Mouse (Mus musculus): ENCODE results near the gene Card19. TPM values are rescaled to one million over a fixed set of nuclear protein-coding genes. Genes with fewer than 3 reads are reported as not detected.

The Card19 gene
- polyA plus RNA-seq, 1 experiment from 2014 or later, result 82.2 TPM

GRCm38 (mm10) chr13:49212711-49213500 is 2.9 kb downstream of the Card19 start:
- Histone ChIP-seq H3K9me3 (replicated peaks) (no peaks in the 10 kb centered on the region), H3K4me3 (replicated peaks) (no peak overlapping the region), H3K9ac (no peak overlapping the region), H3K27ac (replicated peaks) (no peak overlapping the region), H3K27me3 (no peaks in the 10 kb centered on the region), H3K4me2 (replicated peaks) (no peak overlapping the region), H3K4me1 (peaks cover 44% of the 10 kb centered on the region), H3K36me3 (no peaks in the 10 kb centered on the region)
- ATAC-seq (ENCODE audit: insufficient number of reproducible peaks, low FRiP score, low TSS enrichment, low read depth), result no peak
- WGBS, result 81% methylated on average over 4 of the region's 4 CpGs

DNA sequence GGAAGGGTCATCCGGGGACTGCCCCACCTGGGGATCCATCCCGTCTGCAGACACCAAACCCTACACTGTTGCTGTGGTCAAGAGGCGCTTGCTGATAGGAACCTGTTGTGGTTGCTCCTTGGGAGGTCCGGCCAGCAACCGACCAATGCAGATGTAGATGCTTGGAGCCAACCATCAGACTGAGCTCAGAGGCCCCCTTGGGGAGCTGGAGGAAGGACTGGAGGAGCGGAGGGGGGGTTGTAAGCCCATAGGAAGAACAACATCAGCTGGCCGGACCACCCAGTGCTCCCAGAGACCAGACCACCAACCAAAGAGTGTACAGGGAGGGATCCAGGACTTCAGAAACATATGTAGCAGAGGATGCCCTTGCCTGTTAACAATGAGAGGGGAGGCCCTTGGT is 6.5 kb downstream of the Card19 start:
- WGBS, result 57% methylated on average over 7 of the region's 7 CpGs
- Histone ChIP-seq H3K9ac (no peak overlapping the region), H3K36me3 (peaks cover 14% of the 10 kb centered on the region; the same call in 1 of the 2 replicates), H3K4me2 (replicated peaks) (no peak overlapping the region), H3K27ac (replicated peaks) (no peak overlapping the region), H3K27me3 (no peaks in the 10 kb centered on the region), H3K9me3 (replicated peaks) (no peaks in the 10 kb centered on the region), H3K4me1 (peaks cover 25% of the 10 kb centered on the region), H3K4me3 (replicated peaks) (no peak overlapping the region)
- ATAC-seq (ENCODE audit: insufficient number of reproducible peaks, low FRiP score, low TSS enrichment, low read depth), result no peak

GRCm38 (mm10) chr13:49206341-49206740 is 9.5 kb downstream of the Card19 start:
- Histone ChIP-seq H3K27ac (replicated peaks) (no peak overlapping the region), H3K9ac (no peak overlapping the region), H3K4me3 (replicated peaks) (no peak overlapping the region), H3K36me3 (peaks cover 35% of the 10 kb centered on the region; the same call in 1 of the 2 replicates), H3K4me1 (peaks cover 6% of the 10 kb centered on the region; the same call in 1 of the 2 replicates), H3K27me3 (no peaks in the 10 kb centered on the region), H3K4me2 (replicated peaks) (no peak overlapping the region), H3K9me3 (replicated peaks) (no peaks in the 10 kb centered on the region)
- ATAC-seq (ENCODE audit: insufficient number of reproducible peaks, low FRiP score, low TSS enrichment, low read depth), result no peak
- WGBS, result 94% methylated on average over 2 of the region's 2 CpGs

DNA sequence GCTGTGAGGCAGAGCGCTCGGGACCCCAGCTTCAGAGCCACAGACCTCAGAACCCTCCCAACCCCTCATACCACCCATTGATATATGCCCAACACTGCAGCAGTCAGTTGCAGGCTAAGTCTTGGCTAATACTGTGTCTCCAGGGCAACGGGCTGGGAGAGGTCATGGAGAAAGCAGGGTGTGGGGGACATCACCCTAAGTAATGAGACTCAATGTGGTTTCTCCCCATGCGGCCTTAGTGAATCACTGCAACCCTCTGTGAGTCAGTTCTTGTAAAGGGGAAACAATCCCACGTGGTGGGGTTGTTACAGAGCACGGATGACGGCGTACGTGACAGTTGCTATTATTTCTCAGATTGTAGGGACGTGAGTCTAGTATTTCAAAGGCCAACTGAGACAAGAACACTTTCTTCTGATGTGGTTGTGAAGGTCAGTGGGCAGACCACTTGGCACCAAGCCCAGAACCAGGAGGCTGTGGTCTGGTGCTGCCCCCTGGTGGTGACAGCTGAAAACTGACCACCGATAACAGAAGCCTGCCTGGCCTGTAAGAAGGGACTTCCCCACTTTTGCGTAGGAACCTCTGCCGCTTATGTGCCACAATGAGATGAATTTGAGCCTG is 10.3 kb downstream of the Card19 start:
- H3K4me1 ChIP-seq, result peaks cover 6% of the 10 kb centered on the region; the same call in 1 of the 2 replicates
- peak; percentile 23; the same call in 1 of the 2 replicates for ATAC-seq (ENCODE audit: insufficient number of reproducible peaks, low FRiP score, low TSS enrichment, low read depth)
- WGBS, result 35% methylated on average over 13 of the region's 13 CpGs
- H3K4me2 ChIP-seq (replicated peaks), result no peak overlapping the region
- H3K36me3 ChIP-seq, result peaks cover 35% of the 10 kb centered on the region; the same call in 1 of the 2 replicates
- no peak overlapping the region for H3K9ac ChIP-seq
- H3K27ac ChIP-seq (replicated peaks), result no peak overlapping the region
- H3K27me3 ChIP-seq, result no peaks in the 10 kb centered on the region
- H3K9me3 ChIP-seq (replicated peaks), result no peaks in the 10 kb centered on the region
- no peak overlapping the region for H3K4me3 ChIP-seq (replicated peaks)

GRCm38 (mm10) chr13:49202556-49202955 is 13.3 kb downstream of the Card19 start:
- no peak for ATAC-seq (ENCODE audit: insufficient number of reproducible peaks, low FRiP score, low TSS enrichment, low read depth)
- H3K9ac ChIP-seq, result no peak overlapping the region
- peaks cover 35% of the 10 kb centered on the region; the same call in 1 of the 2 replicates for H3K36me3 ChIP-seq
- H3K4me3 ChIP-seq (replicated peaks), result no peak overlapping the region
- no peaks in the 10 kb centered on the region for H3K9me3 ChIP-seq (replicated peaks)
- WGBS, result 89% methylated on average over 7 of the region's 7 CpGs
- H3K27me3 ChIP-seq, result no peaks in the 10 kb centered on the region
- peaks cover 6% of the 10 kb centered on the region; the same call in 1 of the 2 replicates for H3K4me1 ChIP-seq
- no peak overlapping the region for H3K27ac ChIP-seq (replicated peaks)
- H3K4me2 ChIP-seq (replicated peaks), result no peak overlapping the region

DNA sequence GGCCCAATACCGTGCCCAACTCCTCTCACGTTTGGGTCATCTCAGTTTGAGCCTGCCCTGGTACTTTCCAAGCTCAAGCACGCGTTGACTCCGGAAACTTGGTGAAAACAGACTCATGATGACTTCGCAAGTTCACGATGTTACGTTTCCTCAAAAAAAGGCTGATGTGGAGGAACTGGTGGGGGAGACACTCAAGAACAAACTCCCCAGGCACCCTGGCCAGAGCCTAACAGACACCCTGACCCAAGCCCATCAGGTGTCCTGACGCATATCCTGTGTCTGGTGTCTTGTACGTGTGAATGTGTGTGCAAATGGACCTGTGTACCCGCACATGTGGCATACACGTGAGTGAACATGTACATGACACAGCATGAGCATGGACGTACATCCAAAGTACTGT is 15.1 kb downstream of the Card19 start:
- H3K9ac ChIP-seq, result no peak overlapping the region
- no peak overlapping the region for H3K27ac ChIP-seq (replicated peaks)
- H3K27me3 ChIP-seq, result no peaks in the 10 kb centered on the region
- no peak for ATAC-seq (ENCODE audit: insufficient number of reproducible peaks, low FRiP score, low TSS enrichment, low read depth)
- H3K36me3 ChIP-seq, result peaks cover 34% of the 10 kb centered on the region
- no peak overlapping the region for H3K4me2 ChIP-seq (replicated peaks)
- H3K4me3 ChIP-seq (replicated peaks), result no peak overlapping the region
- H3K9me3 ChIP-seq (replicated peaks), result no peaks in the 10 kb centered on the region
- WGBS, result 86% methylated on average over 13 of the region's 13 CpGs
- H3K4me1 ChIP-seq, result peaks cover 1% of the 10 kb centered on the region; the same call in 1 of the 2 replicates

DNA sequence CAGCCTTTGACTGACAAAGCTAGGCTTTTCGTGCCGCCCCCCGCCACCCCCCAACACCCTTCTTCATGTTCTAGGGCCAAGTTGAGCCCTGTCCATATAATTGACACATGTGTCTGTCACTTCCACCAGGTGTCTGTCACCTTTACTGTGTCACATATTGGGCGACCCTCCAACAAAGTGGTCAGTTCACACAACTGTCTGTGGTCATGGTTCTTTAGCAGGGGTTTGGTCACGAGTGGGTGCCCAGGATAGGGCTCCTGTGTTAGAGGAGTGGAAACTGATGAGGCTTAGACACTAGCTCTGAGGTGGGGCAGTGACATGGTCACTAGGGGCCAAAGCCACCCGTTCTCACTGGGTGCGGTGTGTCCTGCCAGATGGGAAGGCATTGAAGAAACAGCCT is 15.9 kb downstream of the Card19 start:
- Histone ChIP-seq H3K4me2 (replicated peaks) (no peak overlapping the region), H3K4me1 (no peaks in the 10 kb centered on the region), H3K9ac (no peak overlapping the region), H3K27me3 (no peaks in the 10 kb centered on the region), H3K9me3 (replicated peaks) (no peaks in the 10 kb centered on the region), H3K36me3 (peaks cover 34% of the 10 kb centered on the region), H3K27ac (replicated peaks) (no peak overlapping the region), H3K4me3 (replicated peaks) (no peak overlapping the region)
- ATAC-seq (ENCODE audit: insufficient number of reproducible peaks, low FRiP score, low TSS enrichment, low read depth), result no peak
- 92% methylated on average over 7 of the region's 7 CpGs for WGBS

GRCm38 (mm10) chr13:49198734-49199133 is 17.1 kb downstream of the Card19 start:
- WGBS, result 90% methylated on average over 9 of the region's 9 CpGs
- H3K36me3 ChIP-seq, result peaks cover 24% of the 10 kb centered on the region
- H3K27me3 ChIP-seq, result no peaks in the 10 kb centered on the region
- H3K9me3 ChIP-seq (replicated peaks), result no peaks in the 10 kb centered on the region
- no peak for ATAC-seq (ENCODE audit: insufficient number of reproducible peaks, low FRiP score, low TSS enrichment, low read depth)
- no peaks in the 10 kb centered on the region for H3K4me1 ChIP-seq
- H3K4me3 ChIP-seq (replicated peaks), result no peak overlapping the region
- no peak overlapping the region for H3K9ac ChIP-seq
- H3K27ac ChIP-seq (replicated peaks), result no peak overlapping the region
- H3K4me2 ChIP-seq (replicated peaks), result no peak overlapping the region

- Histone ChIP-seq H3K4me1 (peaks cover 7% of the 10 kb centered on the region), H3K27ac (replicated peaks) (no peak overlapping the region), H3K4me2 (replicated peaks) (no peak overlapping the region), H3K9me3 (replicated peaks) (no peaks in the 10 kb centered on the region), H3K4me3 (replicated peaks) (no peak overlapping the region), H3K36me3 (peaks cover 8% of the 10 kb centered on the region), H3K9ac (no peak overlapping the region), H3K27me3 (no peaks in the 10 kb centered on the region)
- WGBS, result 65% methylated on average over 6 of the region's 6 CpGs
- ATAC-seq (ENCODE audit: insufficient number of reproducible peaks, low FRiP score, low TSS enrichment, low read depth), result no peak
Measured at GRCm38 (mm10) chr13:49196766-49197165, 19.1 kb downstream of the Card19 start.

DNA sequence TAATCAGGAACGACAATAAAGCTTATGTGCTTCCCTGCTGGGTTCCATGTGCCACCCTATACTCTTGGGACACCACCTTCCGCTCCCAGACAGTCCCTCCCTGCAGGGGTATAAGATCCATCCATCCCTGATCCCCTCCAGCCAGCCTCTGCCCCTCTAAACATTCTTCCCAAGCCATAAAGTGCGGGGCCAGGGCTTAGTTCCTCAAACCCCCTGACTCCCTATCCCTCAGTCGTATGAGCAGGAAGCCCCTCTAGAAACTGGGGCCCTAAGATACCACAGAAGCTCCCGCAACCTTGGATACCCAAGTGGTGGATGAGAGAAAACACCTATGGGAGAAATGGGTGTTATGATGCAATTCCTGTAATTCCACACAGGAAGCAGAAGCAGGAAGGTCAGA is 19.6 kb downstream of the Card19 start:
- 78% methylated on average over 5 of the region's 5 CpGs for whole genome bisulfite sequencing
- Histone ChIP-seq H3K4me3 (replicated peaks) (no peak overlapping the region), H3K4me2 (replicated peaks) (no peak overlapping the region), H3K36me3 (peaks cover 8% of the 10 kb centered on the region), H3K9me3 (replicated peaks) (no peaks in the 10 kb centered on the region), H3K27me3 (no peaks in the 10 kb centered on the region), H3K27ac (replicated peaks) (no peak overlapping the region), H3K9ac (no peak overlapping the region), H3K4me1 (peaks cover 12% of the 10 kb centered on the region)
- ATAC-seq (ENCODE audit: insufficient number of reproducible peaks, low FRiP score, low TSS enrichment, low read depth), result no peak

GRCm38 (mm10) chr13:49195651-49196050 is 20.2 kb downstream of the Card19 start:
- H3K9ac ChIP-seq, result no peak overlapping the region
- WGBS, result 93% methylated on average over 7 of the region's 7 CpGs
- H3K4me2 ChIP-seq (replicated peaks), result no peak overlapping the region
- peaks cover 18% of the 10 kb centered on the region for H3K4me1 ChIP-seq
- H3K27ac ChIP-seq (replicated peaks), result no peak overlapping the region
- H3K9me3 ChIP-seq (replicated peaks), result no peaks in the 10 kb centered on the region
- no peak overlapping the region for H3K4me3 ChIP-seq (replicated peaks)
- no peaks in the 10 kb centered on the region for H3K27me3 ChIP-seq
- no peak for ATAC-seq (ENCODE audit: insufficient number of reproducible peaks, low FRiP score, low TSS enrichment, low read depth)
- H3K36me3 ChIP-seq, result peaks cover 8% of the 10 kb centered on the region

Data from embryonic facial prominence, embryonic 15.5 days (tissue).